Comparison of ENCODE assay signal across 20 mouse cellular contexts in genomic region chr15:79731554-79731953, GRCm38 (mm10).
"Had no signal": no experiment of that assay in that cellular context is flagged by ENCODE, and none has a peak within 500 bp of the region (broad histone marks: within the 10 kb centered on the region; RNA-seq: fewer than 3 reads in every experiment).

No protein-coding gene starts in this region.

- H3K4me3 ChIP-seq: midbrain, embryonic 12.5 days; midbrain, embryonic 15.5 days; myocyte; neural tube, embryonic 13.5 days had no signal

- H3K27me3 ChIP-seq: midbrain, embryonic 12.5 days; midbrain, embryonic 15.5 days; neural tube, embryonic 13.5 days had no signal

- DNase-seq: kidney, adult 18-20 months; kidney, adult 9 months; kidney, postnatal 14 days; kidney, postnatal 4 days; lung, adult 2 months; lung, postnatal 14 days; lung, postnatal 4 days; right cerebral cortex, adult 18-20 months; right cerebral cortex, postnatal 14 days; right cerebral cortex, postnatal 4 days; thymus, adult 2 months; thymus, postnatal 14 days; thymus, postnatal 4 days had no signal

- H3K27ac ChIP-seq: liver, embryonic 14.5 days; midbrain, embryonic 12.5 days; midbrain, embryonic 15.5 days; neural tube, embryonic 13.5 days; stomach, postnatal 0 days had no signal

- H3K9me3 ChIP-seq: midbrain, embryonic 12.5 days; midbrain, embryonic 15.5 days; neural tube, embryonic 13.5 days had no signal

- H3K9ac ChIP-seq: liver, embryonic 14.5 days; midbrain, embryonic 12.5 days; midbrain, embryonic 15.5 days; neural tube, embryonic 13.5 days had no signal

- H3K4me1 ChIP-seq: midbrain, embryonic 12.5 days; midbrain, embryonic 15.5 days; neural tube, embryonic 13.5 days had no signal

- ATAC-seq: intestine, embryonic 16.5 days; midbrain, embryonic 15.5 days had no signal

- H3K4me2 ChIP-seq: midbrain, embryonic 12.5 days; midbrain, embryonic 15.5 days; neural tube, embryonic 13.5 days had no signal
